Mouse (Mus musculus) forebrain, embryonic 15.5 days (tissue): ENCODE measurements around the gene Adrm1. TPM values are rescaled to one million over a fixed set of nuclear protein-coding genes. Genes with fewer than 3 reads are reported as not detected.

Experiments
- ATAC-seq: fragments of 200-750 bp; cut with Nextera tagmentation; replicated peaks from 2 replicates; pipeline ENCODE4 v1.8.0; 2017; ENCODE audit warnings: mild to moderate bottlenecking, moderate TSS enrichment, moderate library complexity
- H3K27ac ChIP-seq: fragments of 300-500 bp; sonication (generic); replicated peaks from 2 replicates; pipeline ENCODE4 v1.5.1; 2015; ENCODE audit warnings: mild to moderate bottlenecking, inconsistent platforms
- H3K27me3 ChIP-seq: fragments of 300-500 bp; sonication (generic); 2 replicates; pipeline ENCODE4 v1.6.1; 2015; ENCODE audit warnings: inconsistent platforms
- H3K36me3 ChIP-seq: fragments of 300-500 bp; sonication (generic); 2 replicates; pipeline ENCODE4 v1.6.1; 2015; ENCODE audit warnings: mild to moderate bottlenecking, inconsistent platforms
- H3K4me1 ChIP-seq: fragments of 300-500 bp; sonication (generic); 2 replicates; pipeline ENCODE4 v1.6.1; 2015; ENCODE audit warnings: inconsistent platforms
- H3K4me2 ChIP-seq: fragments of 300-500 bp; sonication (generic); replicated peaks from 2 replicates; pipeline ENCODE4 v1.6.1; 2015; ENCODE audit warnings: mild to moderate bottlenecking, inconsistent platforms
- H3K4me3 ChIP-seq: fragments of 300-500 bp; sonication (generic); 2 replicates; pipeline ENCODE4 v1.5.1; 2015; ENCODE audit warnings: mild to moderate bottlenecking, inconsistent platforms
- H3K9ac ChIP-seq: fragments of 300-500 bp; sonication (generic); replicated peaks from 2 replicates; pipeline ENCODE4 v1.6.1; 2015; ENCODE audit warnings: mild to moderate bottlenecking, inconsistent platforms
- H3K9me3 ChIP-seq: fragments of 300-500 bp; sonication (generic); 2 replicates; pipeline ENCODE4 v1.6.1; 2016; ENCODE audit warnings: inconsistent platforms
- WGBS: fragments of 180-500 bp; shearing (Covaris S2); methylation state at CpG from one replicate; pipeline ENCODE4 v1.1.7; 2015; ENCODE audit warnings: mixed read lengths; 5-methylcytosine and 5-hydroxymethylcytosine counted together
- polyA plus RNA-seq: library from polyadenylated mRNA; unstranded; fragments of >200 nt; fragmentation: Nextera tagmentation; extraction: Ambion mirVana; gene quantifications from 2 replicates; pipeline ENCODE4 v1.2.1, GENCODE M21; 2015

The Adrm1 gene
- 201 and 206 TPM in 2 replicates for polyA plus RNA-seq

GRCm38 (mm10) chr2:180170806-180171521, at the start of gene Adrm1:
TSS of gene Adrm1 (plus strand) at chr2:180171485.
- 5% methylated on average over 41 of the region's 41 CpGs for WGBS
- H3K9ac ChIP-seq = peak within 1 kb of the TSS; percentile 89
- H3K27me3 ChIP-seq = no peaks in the 10 kb centered on the region
- no peaks in the 10 kb centered on the region for H3K9me3 ChIP-seq
- H3K27ac ChIP-seq = peak within 1 kb of the TSS; percentile 90
- H3K36me3 ChIP-seq = peaks cover 20% of the 10 kb centered on the region
- peak; percentile 99 for ATAC-seq
- H3K4me2 ChIP-seq = peak within 1 kb of the TSS; percentile 97
- peaks cover 24% of the 10 kb centered on the region for H3K4me1 ChIP-seq
- H3K4me3 ChIP-seq = peak within 1 kb of the TSS; percentile 86

DNA sequence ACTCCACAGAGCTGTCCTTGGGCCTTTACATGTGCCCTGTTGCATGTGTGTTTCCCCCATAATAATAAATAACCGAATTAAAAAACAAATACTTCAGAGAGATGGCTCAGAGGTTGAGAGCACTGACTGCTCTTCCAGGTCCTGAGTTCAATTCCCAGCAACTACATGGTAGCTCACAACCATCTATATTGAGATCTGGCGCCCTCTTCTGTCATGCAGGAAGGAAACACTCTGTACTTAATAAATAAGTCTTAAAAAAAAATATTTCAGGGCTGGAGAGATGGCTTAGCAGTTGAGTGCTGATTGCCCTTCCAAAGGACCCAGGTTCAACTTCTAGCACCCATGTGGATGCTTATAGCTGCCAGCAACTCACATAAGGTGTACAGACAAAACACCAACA, 47.1 kb upstream of the Adrm1 start:
- Histone ChIP-seq H3K9ac (no peak overlapping the region), H3K27me3 (no peaks in the 10 kb centered on the region), H3K27ac (no peak overlapping the region), H3K4me1 (peaks cover 31% of the 10 kb centered on the region), H3K4me2 (no peak overlapping the region), H3K4me3 (no peak overlapping the region), H3K36me3 (peaks cover 5% of the 10 kb centered on the region; the same call in 1 of the 2 replicates), H3K9me3 (no peaks in the 10 kb centered on the region)
- ATAC-seq = no peak
- 86% methylated on average over 2 of the region's 2 CpGs for WGBS

- Histone ChIP-seq H3K9ac (no peak overlapping the region), H3K4me3 (no peak overlapping the region), H3K4me1 (peaks cover 17% of the 10 kb centered on the region), H3K27ac (no peak overlapping the region), H3K27me3 (no peaks in the 10 kb centered on the region), H3K36me3 (peaks cover 5% of the 10 kb centered on the region; the same call in 1 of the 2 replicates), H3K9me3 (no peaks in the 10 kb centered on the region), H3K4me2 (no peak overlapping the region)
- ATAC-seq = no peak
- whole genome bisulfite sequencing = 29% methylated on average over 4 of the region's 4 CpGs
Observed at GRCm38 (mm10) chr2:180126195-180126594, 45.1 kb upstream of the Adrm1 start.

DNA sequence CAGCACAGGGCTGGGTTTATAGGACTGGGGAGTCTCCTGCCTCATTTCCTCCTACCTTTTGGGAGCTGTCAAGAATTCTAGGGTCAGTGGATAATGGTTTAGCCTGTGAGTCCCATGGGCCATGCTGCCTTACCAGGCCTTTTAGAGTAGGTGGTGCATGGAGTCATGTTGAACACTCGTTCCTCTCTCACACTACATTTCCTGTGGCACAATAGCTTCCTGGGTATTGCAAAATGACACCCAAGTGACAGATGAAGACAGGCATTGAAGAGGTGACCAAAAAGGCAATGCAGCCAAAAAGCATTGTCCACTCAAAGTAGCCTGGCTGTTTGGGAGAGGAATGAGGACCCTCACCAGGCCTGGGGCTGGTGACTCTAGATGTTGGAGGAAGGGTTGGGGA, 43.6 kb upstream of the Adrm1 start:
- Histone ChIP-seq H3K4me2 (no peak overlapping the region), H3K9ac (no peak overlapping the region), H3K4me1 (peaks cover 15% of the 10 kb centered on the region), H3K9me3 (no peaks in the 10 kb centered on the region), H3K36me3 (peaks cover 5% of the 10 kb centered on the region; the same call in 1 of the 2 replicates), H3K27me3 (no peaks in the 10 kb centered on the region), H3K4me3 (no peak overlapping the region), H3K27ac (no peak overlapping the region)
- 67% methylated on average over 1 of the region's 1 CpGs for WGBS
- no peak for ATAC-seq

DNA sequence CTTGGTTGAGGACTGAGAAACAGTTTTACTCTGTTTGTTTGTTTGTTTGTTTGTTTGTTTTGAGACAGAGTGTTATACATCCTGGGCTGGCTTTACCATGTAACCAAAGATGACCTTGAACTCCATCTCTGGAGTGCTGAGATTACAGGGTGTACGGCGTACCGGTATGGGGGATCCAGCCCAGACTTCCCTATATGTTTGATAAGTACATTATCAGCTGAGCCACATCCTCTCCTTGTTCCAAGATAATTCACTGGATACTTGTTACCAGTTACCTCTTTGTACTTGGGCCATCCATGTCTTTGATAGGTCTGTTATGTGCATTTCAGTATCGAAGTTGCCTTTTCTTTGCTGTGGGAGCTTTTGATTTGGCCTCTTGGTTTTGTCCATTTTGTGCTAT, 38.1 kb upstream of the Adrm1 start:
- no peak overlapping the region for H3K4me3 ChIP-seq
- H3K9me3 ChIP-seq = no peaks in the 10 kb centered on the region
- ATAC-seq = no peak
- H3K27ac ChIP-seq = no peak overlapping the region
- no peak overlapping the region for H3K4me2 ChIP-seq
- no peak overlapping the region for H3K9ac ChIP-seq
- 0 out of 2 replicates have a peak, but pooled peaks cover 3% of the 10 kb centered on the region for H3K36me3 ChIP-seq
- no peaks in the 10 kb centered on the region for H3K4me1 ChIP-seq
- WGBS = 96% methylated on average over 4 of the region's 4 CpGs
- H3K27me3 ChIP-seq = no peaks in the 10 kb centered on the region

GRCm38 (mm10) chr2:180133911-180134310, 37.4 kb upstream of the Adrm1 start:
- Histone ChIP-seq H3K9ac (no peak overlapping the region), H3K36me3 (0 out of 2 replicates have a peak, but pooled peaks cover 8% of the 10 kb centered on the region), H3K27me3 (no peaks in the 10 kb centered on the region), H3K4me1 (no peaks in the 10 kb centered on the region), H3K27ac (no peak overlapping the region), H3K4me2 (no peak overlapping the region), H3K4me3 (no peak overlapping the region), H3K9me3 (no peaks in the 10 kb centered on the region)
- no peak for ATAC-seq
- WGBS = 83% methylated on average over 3 of the region's 3 CpGs

GRCm38 (mm10) chr2:180135414-180135813, 35.9 kb upstream of the Adrm1 start:
- WGBS = 88% methylated on average over 5 of the region's 5 CpGs
- ATAC-seq = no peak
- Histone ChIP-seq H3K9me3 (no peaks in the 10 kb centered on the region), H3K36me3 (peaks cover 14% of the 10 kb centered on the region; the same call in 1 of the 2 replicates), H3K4me3 (no peak overlapping the region), H3K27me3 (no peaks in the 10 kb centered on the region), H3K9ac (no peak overlapping the region), H3K4me1 (no peaks in the 10 kb centered on the region), H3K27ac (no peak overlapping the region), H3K4me2 (no peak overlapping the region)

DNA sequence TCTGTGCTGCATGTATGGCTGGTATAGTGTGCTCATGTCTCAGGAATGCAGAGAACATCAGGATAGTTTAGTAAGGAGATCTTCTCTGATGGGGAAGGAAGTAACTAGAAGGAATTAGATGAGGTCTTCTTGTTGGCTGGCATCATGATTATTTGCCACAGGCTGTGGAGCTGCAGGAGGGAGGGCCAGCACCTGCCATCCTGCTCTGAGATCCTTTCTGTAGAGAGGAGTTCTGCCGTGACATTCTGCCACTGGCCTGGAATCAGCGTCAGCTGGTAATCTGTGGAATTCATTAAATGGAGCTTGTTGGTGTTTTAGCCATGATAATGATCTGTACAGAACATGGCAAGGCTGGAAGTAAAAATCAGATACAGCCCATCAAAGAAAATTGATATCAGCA, 25.2 kb upstream of the Adrm1 start:
- Histone ChIP-seq H3K36me3 (peaks cover 60% of the 10 kb centered on the region), H3K9me3 (no peaks in the 10 kb centered on the region), H3K4me1 (no peaks in the 10 kb centered on the region), H3K27ac (no peak overlapping the region), H3K27me3 (no peaks in the 10 kb centered on the region), H3K4me3 (no peak overlapping the region), H3K9ac (no peak overlapping the region), H3K4me2 (no peak overlapping the region)
- WGBS = 84% methylated on average over 2 of the region's 2 CpGs
- ATAC-seq = no peak

- Histone ChIP-seq H3K4me2 (no peak overlapping the region), H3K27me3 (no peaks in the 10 kb centered on the region), H3K9me3 (no peaks in the 10 kb centered on the region), H3K27ac (no peak overlapping the region), H3K9ac (no peak overlapping the region), H3K36me3 (peaks cover 59% of the 10 kb centered on the region), H3K4me3 (no peak overlapping the region), H3K4me1 (no peaks in the 10 kb centered on the region)
- 87% methylated on average over 6 of the region's 6 CpGs for WGBS
- ATAC-seq = no peak
Observed at GRCm38 (mm10) chr2:180147379-180147778, 23.9 kb upstream of the Adrm1 start.

DNA sequence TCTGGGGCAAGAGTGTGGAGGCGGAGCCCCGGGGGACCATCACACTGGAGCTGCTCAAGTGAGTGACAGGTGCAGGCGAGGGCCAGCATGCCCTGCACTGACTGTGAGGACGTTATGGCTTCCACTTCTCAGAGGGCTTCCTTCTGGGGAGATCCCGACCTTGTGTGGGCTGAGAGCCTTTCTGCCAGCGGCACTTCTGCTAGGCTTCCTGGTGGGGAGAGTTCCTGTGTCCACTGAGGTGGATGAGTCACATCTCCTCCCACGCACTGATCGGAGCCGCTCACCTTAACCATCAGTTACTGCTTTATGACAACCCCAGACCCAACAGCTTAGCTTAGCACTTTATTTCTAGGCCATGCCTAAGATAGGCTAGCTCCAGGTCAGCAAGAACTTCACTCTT, 22.7 kb upstream of the Adrm1 start:
- H3K4me1 ChIP-seq = no peaks in the 10 kb centered on the region
- no peak overlapping the region for H3K4me2 ChIP-seq
- ATAC-seq = no peak
- 91% methylated on average over 9 of the region's 9 CpGs for WGBS
- no peak overlapping the region for H3K27ac ChIP-seq
- peaks cover 64% of the 10 kb centered on the region for H3K36me3 ChIP-seq
- H3K9me3 ChIP-seq = no peaks in the 10 kb centered on the region
- no peaks in the 10 kb centered on the region for H3K27me3 ChIP-seq
- H3K9ac ChIP-seq = no peak overlapping the region
- no peak overlapping the region for H3K4me3 ChIP-seq

GRCm38 (mm10) chr2:180154796-180155195, 16.5 kb upstream of the Adrm1 start:
- no peaks in the 10 kb centered on the region for H3K4me1 ChIP-seq
- no peak overlapping the region for H3K4me3 ChIP-seq
- H3K27ac ChIP-seq = no peak overlapping the region
- no peaks in the 10 kb centered on the region for H3K27me3 ChIP-seq
- no peak for ATAC-seq
- no peak overlapping the region for H3K4me2 ChIP-seq
- 72% methylated on average over 3 of the region's 3 CpGs for WGBS
- H3K9me3 ChIP-seq = no peaks in the 10 kb centered on the region
- peaks cover 70% of the 10 kb centered on the region for H3K36me3 ChIP-seq
- H3K9ac ChIP-seq = no peak overlapping the region

DNA sequence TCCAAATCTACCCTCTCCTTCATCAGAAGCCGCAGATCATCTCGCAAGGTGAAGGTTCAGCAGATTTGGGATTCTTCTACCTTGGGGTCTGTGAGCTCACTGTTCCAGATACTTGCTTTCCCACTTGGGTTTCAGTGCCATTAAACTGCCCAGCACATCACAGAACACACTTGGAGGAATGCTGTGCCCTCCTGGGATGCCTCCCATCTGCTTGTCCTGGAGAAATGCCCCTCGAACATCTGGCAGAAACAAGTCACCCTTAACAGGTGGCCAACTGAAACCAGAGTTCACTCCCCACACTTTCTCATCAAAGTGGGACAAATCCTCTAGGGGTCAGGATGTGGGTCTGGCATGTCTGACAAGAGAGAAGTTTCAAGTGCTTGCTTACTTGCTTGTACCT, 12.7 kb upstream of the Adrm1 start:
- Histone ChIP-seq H3K27ac (no peak overlapping the region), H3K4me2 (no peak overlapping the region), H3K9me3 (no peaks in the 10 kb centered on the region), H3K4me1 (no peaks in the 10 kb centered on the region), H3K36me3 (peaks cover 81% of the 10 kb centered on the region), H3K4me3 (no peak overlapping the region), H3K27me3 (no peaks in the 10 kb centered on the region), H3K9ac (no peak overlapping the region)
- no peak for ATAC-seq
- 92% methylated on average over 3 of the region's 3 CpGs for WGBS

GRCm38 (mm10) chr2:180165855-180166254, 5.4 kb upstream of the Adrm1 start:
- ATAC-seq = no peak
- H3K27me3 ChIP-seq = no peaks in the 10 kb centered on the region
- peaks cover 33% of the 10 kb centered on the region for H3K36me3 ChIP-seq
- H3K4me2 ChIP-seq = no peak overlapping the region
- no peak overlapping the region for H3K27ac ChIP-seq
- peaks cover 5% of the 10 kb centered on the region for H3K4me1 ChIP-seq
- 85% methylated on average over 2 of the region's 2 CpGs for WGBS
- H3K9me3 ChIP-seq = no peaks in the 10 kb centered on the region
- H3K9ac ChIP-seq = no peak overlapping the region
- H3K4me3 ChIP-seq = no peak overlapping the region
